Mouse (Mus musculus) heart, adult 8-10 months (tissue): ENCODE data around the gene Snf8. TPM values are rescaled to one million over a fixed set of nuclear protein-coding genes. Genes with fewer than 3 reads are reported as not detected.
A peak's percentile ranks its signal among the peaks of the same experiment; 100 is the strongest.

ENCODE experiments used
- DNase-seq: peaks from one replicate; pipeline ENCODE4 v3.0.0; 2022; ENCODE audit warnings: low spot score
- total RNA-seq, 4 experiments: library from RNA; stranded (reverse); gene quantifications; 2 replicates each; pipeline ENCODE4 v1.2.4; 2022

Gene Snf8
- total RNA-seq: 10 to 100 TPM; 41.5 to 49.4 (median 46.7) TPM

DNA sequence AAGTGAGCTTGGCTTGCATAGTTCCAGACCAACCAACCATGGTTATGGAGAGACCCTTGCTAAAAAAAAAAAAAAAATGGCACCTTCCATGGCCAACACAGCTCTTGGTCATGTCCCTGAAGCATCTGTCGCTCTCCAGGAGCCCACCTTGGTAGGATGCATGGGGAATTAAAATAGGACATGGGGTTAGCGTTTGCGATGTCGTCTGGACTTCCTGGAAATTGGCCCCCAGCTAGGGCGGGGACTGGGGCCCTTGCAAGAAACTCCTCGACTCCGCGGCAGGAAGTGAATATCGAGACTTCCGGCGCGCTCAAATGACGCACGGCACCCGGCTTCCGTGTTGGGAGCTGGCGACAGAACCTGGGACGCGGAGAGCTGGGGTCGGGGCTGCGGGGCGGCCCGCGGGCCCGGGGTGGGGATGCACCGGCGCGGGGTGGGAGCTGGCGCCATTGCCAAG lies at the start of gene Snf8:
TSS of gene Snf8 (plus strand) at position 290 of the 457 bp plus-strand sequence.
- DNase-seq: peak; percentile 93

DNA sequence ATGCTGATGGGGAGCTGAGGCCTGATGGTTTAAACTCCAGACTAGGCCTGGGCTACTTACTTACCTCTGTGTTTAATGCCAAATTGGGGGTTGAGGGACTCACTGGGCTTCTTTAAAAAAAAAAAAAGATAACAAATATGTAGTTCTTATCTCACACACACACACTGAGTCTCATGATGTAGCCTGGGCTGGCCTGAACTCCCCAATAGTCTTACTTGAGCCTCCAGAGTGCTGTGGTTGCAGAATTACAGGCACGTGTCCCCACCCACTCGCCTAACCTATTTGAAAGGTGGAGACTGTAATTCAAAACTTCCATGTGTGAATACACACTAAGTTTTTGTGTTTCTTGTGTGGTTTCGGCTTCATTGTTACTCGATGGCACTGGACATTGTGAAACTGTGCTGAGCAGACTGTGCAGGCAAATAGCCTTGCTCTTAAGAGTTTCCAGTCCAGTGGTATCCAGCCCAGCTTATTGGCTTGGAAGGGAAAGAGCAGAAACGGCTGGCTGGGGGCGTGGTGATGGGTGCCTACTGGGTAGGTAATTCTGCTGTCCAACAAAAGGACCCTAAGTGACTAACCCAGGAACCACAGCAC lies 46.7 kb upstream of the Snf8 start:
- DNase-seq: no peak

DNA sequence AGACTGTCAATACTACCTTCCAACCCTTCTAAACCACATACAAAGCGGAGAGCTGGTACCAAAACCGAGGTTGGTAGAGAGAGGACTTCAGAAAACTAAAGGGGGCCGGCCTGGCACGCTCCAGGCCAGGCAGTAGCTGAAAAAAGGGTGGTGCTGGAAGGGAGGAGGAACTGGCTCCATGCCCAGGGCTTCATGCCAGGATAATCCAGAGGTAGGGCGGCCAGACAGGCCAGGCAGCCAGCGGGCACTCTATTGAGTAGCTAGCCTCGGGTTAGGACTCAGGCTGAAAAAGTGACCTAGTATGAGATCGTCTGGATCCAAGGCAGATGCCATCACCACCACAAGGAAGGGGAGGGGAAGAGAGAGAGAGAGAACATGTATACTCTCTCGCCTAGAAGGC lies 46.2 kb upstream of the Snf8 start:
- DNase-seq: peak; percentile 25

DNA sequence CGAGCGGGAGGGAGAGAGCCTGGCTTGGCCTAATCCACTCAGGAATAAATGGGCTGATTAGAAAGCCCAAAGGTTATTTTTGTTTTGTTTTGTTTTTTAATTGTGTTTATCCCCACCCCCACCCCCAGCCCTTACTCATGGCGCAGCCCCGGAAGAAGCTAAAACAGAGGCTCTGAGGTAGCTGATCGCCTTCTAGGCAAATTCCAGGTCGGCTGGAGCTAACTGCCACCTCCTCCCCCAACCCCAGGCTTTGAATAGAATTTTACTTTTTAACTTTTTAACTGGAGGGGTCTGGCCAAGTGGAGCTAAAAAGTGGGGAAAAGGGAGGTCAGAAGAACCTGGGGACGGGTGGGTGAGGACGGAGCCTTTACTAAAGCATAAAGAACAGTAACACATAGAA lies 44.8 kb upstream of the Snf8 start:
- DNase-seq: no peak

DNA sequence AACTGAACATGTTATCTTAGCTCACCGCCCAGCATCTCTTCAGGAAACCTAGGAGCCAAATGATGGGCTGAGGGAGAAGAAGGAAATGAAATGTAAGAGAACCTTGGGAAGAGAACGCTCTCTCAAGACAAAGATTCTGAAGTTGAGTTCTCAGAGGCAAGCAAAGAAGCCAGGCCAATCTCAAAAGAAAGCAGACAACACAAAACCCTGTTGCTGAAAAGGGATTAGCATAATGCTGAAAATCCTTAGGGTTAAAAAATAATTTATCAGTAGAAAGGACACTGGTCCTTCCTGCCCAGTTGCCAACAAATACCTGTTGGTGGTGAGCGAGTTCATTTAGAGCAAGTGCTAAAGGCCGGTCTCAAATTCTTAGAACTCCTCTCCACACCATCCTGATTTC lies 44.3 kb upstream of the Snf8 start:
- DNase-seq: no peak

DNA sequence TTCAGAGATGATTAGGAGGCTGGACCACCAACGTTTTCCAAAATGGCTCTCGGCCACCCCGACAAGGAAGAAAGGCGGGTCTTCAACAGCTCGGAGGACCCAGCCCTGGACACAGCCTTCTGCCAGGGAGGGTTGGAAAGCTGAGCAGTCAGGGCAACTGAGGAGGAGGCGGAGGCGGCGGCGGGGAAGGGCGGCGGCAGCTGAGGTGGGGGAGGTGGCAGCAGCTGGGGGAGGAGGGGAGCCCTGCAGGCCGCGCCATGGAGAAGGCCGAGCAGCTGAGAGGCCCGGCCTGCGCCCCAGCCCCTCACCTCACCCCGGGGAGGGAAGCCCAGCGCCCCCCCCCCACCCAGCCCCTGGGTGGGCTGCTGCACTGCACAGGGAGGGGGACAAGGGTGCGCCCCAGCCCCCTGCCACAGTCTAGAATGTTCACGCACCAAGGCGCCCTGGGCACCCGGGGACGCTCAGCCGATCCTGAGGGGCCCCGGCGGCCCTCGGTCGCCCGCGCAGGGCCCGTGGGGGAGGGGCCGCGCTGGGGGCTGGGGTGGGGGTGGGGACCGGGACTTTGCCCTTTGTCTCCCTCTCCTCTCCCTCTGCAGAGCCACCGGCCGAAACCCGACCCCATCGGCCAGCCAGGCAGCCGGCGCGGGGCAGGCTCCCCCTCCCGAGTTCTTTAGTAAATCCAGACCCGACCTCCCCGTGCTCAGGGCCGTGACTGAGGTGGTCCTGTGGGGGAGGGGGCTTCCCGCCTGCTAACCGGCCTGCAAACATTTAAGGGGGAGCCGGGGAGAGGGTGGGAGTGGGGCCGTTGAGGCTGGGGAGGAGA lies 43.6 kb upstream of the Snf8 start:
- DNase-seq: no peak

DNA sequence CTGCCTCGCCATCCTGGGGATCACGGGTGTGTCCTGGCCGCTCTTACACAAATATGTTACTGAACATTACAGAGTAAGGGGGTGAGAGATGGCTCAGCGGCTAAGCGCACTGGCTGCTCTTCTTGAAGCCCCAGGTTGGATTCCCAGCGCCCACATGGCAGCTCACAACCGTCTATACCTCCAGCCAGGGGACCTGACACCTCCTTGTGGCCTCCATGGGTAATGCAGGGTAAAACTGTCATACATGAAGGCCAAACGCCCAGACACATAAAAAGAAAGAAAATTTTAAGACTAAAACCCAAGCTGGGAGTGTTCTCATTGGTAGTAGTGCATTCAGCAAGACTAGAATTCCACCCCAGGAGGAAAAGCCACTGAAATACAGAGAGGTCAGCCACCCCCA lies 40.5 kb upstream of the Snf8 start:
- DNase-seq: no peak

DNA sequence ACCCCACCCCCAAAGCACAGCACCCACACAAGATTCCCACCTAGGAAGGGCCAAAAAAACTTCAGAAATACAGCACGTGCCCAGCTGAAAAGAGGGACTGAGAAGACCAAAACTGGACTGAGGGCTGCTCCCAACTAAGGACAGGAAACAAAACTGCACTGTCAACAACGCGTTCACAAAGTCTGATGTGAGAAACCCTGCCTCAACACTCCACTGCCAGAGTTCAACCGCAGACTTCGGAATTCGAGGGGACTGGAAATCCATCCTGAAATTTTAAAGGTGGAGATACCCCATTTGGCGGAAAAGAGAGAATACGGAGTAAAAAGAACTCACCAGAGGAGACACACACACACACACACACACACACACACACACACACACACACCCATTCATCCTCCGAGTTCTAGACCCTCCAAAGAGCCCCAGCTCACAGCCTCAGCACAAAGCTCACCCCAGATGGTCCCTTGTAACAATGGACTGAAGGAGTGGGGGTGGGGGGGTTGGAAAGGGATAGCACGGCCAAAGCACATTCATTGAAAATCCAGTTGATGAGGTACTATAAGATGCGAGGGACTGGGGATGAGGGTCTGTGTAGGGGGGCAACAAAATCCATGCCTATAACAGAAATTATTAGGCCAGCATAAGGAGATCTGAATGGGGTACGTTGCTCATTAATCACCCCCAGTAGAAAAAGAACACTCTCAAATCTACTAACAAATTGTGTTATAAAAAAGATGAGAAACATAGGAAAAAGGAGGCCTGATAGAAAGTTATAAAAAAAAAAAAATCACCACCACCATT lies 31.4 kb upstream of the Snf8 start:
- DNase-seq: no peak

DNA sequence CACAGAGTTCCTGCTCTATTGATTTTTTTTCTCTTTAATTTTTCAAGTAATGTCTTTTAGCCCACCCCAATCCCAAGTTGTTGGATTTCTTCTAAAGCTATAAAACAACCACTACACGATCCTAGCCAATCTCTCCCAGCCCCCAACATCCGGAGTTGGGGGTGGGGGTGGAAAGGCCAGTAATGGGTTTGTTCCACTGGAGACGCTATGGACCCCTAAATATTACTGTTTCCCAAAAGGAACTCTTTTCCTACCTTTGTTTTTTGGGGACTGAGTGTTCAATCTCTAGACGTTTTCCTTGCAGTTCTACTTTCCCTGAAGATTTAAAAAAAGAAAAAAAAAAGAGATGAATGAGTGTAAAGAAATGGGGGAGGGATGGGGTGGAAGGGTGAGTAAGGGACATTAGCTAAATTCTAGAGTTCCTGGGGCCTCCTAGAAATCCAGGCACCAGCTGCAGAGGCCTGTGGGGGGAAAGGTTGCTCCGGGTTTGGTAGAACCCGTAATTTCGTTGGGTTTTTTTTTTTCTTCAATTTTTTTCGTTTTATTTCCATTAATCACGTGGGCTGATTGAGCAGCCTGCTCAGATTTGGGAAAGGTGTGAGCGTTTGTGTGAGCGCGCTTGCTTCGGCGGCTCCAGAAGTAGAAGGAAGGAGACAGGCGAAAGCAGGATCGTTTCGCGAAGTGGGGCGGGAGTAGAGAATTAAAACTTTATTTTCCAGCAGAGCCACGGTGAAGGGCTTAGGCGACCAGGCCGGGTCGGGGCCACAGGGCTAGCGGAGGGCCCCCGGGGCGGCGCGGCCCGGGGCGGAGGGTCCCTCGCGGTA lies 30.5 kb upstream of the Snf8 start:
- DNase-seq: no peak

DNA sequence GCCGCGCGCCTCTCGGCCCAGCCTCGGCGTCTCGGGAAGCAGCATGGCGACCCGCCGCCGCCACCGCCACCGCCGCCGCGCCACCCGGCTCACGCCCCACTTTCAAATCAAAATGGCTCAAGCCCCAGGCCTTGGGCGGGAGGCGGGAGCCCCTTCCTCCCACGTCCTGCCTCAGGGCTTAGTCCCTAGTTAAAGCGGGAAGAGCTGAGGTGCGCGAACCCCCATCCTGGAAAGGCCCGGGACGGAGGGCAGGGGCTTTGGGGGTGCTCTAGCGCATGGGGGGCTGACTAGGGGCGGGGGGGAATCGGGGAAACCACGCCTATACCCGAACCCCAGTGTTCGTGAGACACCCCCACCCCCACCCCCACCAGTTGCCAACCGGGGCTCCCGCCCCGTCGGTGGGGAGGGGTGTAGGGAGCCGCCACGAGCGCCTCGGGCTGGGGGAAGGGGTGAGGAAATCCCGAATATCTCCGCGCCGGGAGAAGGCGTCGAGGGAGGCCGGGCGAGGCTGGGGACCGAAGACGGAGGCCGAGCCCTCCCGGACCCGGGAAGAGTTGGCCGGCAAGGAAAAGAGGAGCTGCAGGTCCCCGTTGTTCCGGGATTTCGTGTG lies 29.8 kb upstream of the Snf8 start:
- no peak for DNase-seq

DNA sequence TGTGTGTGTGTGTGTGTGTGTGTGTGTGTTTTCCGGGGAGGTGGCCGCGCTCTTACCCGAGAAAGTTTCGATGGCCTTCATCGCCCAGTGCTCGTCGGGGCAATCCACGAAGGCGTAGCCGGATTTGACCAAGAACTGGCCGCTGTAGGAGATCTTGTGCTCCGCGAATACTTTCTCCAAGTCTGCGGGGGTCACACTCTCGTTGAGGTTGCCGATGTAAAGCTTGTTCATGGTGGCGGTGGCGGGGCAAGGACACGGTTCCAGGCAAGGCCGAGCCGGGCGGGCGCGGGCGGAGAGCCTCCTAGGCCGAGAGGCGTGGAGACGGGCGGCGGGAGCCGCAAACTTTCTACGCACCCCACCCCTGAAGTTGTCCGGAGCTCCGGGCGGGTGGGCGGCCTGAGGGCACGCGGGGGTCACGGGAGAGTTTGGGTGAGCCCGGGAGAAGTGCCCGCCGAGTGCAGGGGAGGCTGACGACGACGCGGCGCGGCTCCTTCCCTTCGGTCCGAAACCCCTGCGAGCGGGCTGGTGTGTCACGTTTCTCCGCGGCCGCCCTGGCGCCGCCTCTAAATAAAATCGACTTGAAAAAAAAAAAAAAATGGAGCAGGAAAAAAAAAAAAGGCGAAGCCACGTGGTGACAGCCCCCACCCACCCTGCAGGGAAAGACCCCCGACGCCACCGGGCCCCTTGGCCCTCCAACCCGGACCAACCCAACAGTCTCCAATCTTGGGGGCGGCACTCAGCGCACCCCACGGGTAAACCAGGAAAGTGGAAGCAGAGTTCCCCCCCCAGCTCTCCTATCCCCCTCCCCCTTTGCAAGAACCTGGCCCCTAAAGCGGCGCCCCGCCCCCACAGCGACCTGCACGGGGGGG lies 29.0 kb upstream of the Snf8 start, which contains the start of gene Igf2bp1:
TSS of gene Igf2bp1 (minus strand) at position 538 of the 869 bp plus-strand sequence.
- no peak for DNase-seq

DNA sequence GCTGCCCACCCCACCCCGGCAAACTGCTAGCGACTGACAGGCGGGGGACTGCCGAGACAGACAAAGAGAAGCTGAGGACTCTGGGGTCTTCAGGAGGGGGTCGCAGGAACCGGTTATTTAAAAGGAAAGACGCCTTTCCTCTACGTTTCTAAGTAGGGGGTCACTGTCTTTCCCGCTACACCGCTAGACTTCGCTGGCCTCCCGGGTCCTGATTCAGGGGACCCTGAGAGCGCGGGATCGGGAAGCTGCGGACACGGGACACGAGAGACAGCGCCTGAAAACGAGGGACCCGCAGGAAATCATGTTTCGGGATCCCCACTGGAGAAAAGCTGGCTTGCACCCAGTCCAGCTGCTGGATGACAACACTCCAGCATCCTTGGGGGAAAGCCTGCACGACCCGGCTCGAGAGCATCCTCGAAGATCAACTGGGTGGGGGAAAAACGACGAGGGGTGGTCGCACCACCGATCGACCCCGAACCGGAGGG lies 28.3 kb upstream of the Snf8 start:
- no peak for DNase-seq

DNA sequence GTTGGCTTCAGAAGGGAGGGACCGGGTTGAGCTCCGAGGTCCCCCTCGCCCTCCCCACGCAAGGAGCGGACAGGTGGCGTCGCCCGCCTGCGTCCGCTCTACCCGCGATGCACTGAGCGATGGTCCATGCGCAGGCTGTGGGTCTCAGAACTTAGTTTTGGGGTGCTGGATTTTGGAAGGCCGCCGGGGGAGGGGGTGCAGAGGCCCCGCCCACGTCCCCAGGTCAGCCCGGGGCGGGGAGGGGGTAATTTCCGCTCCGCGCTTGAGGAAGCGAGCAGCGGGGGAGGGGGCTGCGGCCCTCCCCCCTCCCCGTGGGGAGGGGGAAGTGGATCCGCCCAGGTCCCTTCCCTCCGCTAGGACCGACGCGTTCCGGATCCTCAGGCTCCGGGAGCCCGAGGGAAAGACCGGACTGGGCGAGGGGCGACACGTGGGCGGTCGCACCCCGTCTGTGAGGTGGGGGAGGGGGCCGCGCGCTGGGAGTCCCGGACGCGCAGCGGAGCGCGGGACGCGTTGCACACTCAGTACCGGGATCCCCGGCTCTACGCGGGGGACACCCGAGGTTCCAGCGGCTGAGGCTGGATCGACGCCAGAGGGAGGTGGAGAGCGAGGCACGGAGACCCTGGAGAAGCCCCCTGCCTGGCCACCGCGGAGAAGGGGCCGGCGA lies 27.7 kb upstream of the Snf8 start:
- no peak for DNase-seq

DNA sequence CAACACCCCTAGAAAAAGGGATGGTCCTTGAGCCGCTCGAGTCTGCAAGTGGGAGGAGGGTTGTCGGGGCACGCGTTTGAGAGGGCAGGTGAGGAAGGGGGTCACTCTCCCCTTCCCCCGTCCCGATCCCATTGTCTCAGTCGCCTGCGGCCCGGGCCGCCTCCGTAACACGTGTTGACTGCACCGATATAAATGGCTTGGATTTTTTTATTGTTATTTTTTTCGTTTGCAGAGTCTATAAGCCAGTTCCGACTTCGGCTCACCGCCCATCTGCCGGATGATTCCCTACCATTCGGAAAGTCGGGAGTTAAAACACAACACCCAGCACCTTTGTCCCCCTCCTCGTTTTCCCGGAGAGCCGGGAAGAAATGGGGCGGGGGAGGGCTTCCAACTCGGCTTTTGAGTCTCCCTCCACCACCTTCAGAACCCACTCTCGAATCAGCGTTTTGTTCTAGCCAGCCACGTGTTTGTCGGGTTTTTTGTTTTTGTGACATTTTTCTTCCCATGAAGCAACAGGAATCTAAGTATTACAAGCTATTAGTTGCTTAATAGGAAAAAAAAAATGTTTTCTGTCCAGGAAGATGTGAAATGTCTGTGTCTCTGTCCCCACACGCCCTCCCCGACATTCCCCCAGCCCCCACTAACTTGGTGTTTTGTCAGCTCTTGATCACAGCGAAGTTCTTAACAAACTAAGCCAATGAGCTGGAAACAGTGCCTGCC lies 27.0 kb upstream of the Snf8 start:
- DNase-seq: no peak

DNA sequence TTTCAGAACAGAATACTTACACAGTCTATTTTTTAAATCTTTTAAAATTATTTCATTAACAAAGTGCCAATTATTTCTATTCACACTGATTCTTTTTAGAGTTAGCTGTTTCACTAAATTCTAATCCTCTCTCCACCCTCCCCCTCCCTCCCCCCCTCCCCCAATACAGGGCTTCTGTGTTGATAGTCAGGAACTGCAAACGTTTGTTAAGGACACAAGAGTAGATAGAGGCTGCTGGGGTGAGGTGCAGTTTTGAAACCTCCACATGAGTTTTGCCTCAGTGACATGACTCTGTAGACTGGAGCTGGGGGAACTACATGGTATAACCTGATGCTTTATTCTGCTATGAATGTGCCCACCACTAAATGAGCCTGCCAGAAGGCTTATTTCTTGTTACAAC lies 25.9 kb upstream of the Snf8 start:
- DNase-seq: no peak

DNA sequence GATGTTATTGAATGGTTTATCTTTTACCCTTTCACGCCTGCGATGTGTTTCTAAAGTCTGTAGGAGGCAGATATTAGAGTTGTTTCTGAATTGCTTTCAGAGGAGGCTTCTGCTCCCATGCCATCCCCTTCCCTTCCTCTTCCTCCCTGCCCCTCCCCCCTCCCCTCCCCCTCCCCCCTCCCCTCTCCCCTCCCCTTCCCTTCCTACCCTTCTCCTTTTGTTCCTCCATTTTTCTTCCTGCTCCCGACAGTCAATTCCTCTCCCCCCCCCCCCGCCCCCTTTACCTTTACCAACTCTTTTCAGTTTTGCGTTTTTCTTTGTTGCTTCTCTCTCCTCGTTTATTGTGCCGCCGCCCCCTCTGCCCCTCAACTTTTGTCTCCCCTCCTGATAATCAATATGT lies 22.7 kb upstream of the Snf8 start:
- no peak for DNase-seq

DNA sequence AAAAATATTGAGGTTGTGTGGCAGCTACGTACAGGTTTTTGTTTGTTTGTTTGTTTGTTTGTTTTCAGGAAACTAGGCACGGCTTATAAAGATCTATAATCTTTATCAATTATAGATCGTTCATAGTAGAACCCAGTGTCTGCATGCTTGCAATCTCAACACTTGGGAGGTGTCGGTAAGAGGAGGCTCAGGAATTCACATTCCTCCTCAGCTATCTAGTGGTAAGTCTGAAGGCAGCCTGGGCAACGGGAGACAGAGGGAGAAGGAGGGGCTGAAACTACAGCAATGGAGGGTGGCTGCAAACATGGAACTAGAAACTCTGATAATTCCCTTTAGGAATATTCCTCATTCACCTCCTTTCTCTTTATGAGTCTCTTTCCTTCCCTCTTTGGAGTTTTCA lies 19.3 kb upstream of the Snf8 start:
- no peak for DNase-seq

DNA sequence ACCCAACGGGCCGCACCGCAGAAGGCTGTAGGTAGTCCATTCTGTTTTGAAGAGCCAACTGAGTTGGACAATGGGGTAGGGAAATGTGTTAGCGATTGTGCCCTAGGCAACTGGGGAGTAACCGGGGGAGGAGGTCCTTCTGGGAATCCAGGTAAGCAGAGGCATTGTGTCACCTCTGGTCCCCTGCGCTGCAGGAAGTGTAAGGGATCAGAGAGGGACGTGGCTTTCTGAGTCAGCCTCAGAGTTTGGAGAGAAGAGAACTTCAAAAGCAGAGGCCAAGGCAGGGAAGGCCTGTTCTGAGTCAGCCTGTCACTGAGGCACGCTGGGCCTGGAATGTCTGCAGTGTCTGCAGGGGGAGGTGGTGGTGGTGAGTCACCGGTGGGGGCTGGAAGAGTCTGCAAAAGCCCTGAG lies 16.7 kb upstream of the Snf8 start:
- no peak for DNase-seq

DNA sequence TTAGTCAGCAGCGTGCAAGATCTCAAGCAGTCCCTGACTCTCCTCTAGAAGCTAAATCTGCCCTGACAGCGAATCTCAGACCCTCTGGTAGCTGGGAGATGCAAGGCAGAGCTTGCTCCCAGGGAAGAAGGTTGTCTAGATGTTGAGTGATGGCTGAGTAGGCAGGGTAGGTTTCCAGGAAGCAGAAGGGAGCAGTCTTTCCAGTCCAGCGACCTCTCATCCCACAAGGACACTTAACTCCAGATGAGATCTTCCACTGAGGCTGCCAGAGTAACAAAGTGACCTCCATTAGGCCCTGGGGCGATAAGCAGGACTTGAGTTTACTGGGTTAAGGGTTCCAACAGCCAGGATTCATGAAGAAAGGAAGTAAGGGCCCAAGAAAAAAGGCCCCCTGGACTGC lies 14.1 kb upstream of the Snf8 start:
- no peak for DNase-seq
